Mouse (Mus musculus) adrenal gland, postnatal 4 days (tissue): ENCODE measurements around the gene Pdpk1. TPM values are rescaled to one million over a fixed set of nuclear protein-coding genes. Genes with fewer than 3 reads are reported as not detected.
A peak's percentile ranks its signal among the peaks of the same experiment; 100 is the strongest.
"Not testable (repeated sequence)": the region's sequence is repeated elsewhere in the genome, so short reads cannot be mapped to it uniquely, and the experiment has no call there.

Experiments
- DNase-seq, 2 experiments: peaks; one replicate each; pipeline ENCODE4 v3.0.0; 2021 to 2022; ENCODE audit warnings: low spot score in 2 of 2, mixed read lengths in 2 of 2
- total RNA-seq, 2 experiments: library from RNA; stranded (reverse); gene quantifications; 2 replicates each; pipeline ENCODE4 v1.2.3; 2021

The Pdpk1 gene
- total RNA-seq, 2 experiments from 2014 or later, result 51.0 to 51.8 TPM

GRCm38 (mm10) chr17:24127592-24127991, 23.1 kb downstream of the Pdpk1 start:
- DNase-seq, result no peak

DNA sequence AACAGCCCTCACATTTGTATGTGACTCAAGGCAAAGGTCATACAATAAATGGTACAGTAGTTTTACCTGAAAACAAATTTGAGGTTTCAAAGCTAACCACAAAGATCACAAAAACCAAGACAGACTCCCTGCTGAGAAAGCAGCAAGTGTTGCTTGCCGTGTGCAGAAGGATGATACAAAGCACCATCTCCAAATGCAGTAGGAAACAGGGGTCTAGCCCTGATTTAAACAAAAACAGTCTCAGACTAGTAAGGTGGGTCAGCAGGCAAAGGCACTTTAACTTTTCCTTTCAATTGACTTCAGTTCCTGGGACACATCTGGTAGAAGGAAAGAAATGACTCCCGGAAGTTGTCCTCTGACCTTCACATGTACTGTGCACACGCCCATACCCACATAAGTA, 23.9 kb downstream of the Pdpk1 start:
- no peak for DNase-seq

DNA sequence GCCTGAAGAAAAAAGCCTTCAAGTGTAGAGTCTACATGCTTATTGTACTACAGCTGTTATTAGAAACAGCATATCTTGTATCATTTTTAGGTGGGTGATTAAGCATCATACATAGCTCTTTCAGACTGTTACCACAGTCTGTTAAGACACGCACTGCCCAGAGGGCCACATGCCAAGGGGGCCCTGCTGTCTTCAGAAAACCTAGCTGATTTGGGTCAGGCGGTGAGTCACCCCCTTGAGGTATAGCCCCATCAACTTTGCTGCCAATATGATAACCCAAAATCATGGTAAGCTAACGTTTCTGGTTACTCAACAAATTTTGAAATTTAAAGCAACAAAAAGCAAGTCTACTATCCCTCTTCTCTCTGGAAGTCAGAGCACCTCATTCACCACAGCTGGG, 31.3 kb downstream of the Pdpk1 start:
- DNase-seq, result no peak

- no peak for DNase-seq
Measured at GRCm38 (mm10) chr17:24113031-24113430, 37.7 kb downstream of the Pdpk1 start.

DNA sequence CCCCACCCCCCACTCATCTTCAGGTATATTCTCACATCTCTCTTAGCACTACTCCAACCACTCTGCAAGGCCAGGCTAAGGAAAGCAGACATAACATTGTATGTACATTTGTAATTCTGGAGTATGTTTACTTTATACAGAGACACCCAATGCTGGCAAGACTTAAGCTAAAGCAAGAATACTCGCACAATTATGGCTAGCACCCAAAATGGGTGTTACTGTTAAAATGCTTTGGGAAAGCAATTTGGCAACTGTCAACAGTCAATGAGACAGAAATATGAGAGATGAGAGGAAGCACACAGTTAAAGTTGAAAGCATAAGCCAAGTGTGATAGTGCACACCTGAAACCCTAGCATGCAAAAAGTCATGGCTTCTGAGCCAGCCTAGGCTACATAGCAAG, 39.5 kb downstream of the Pdpk1 start:
- no peak for DNase-seq

- DNase-seq, result no peak
Measured at GRCm38 (mm10) chr17:24108896-24109295, 41.8 kb downstream of the Pdpk1 start.

GRCm38 (mm10) chr17:24105111-24105510, 45.6 kb downstream of the Pdpk1 start:
- DNase-seq, result no peak

DNA sequence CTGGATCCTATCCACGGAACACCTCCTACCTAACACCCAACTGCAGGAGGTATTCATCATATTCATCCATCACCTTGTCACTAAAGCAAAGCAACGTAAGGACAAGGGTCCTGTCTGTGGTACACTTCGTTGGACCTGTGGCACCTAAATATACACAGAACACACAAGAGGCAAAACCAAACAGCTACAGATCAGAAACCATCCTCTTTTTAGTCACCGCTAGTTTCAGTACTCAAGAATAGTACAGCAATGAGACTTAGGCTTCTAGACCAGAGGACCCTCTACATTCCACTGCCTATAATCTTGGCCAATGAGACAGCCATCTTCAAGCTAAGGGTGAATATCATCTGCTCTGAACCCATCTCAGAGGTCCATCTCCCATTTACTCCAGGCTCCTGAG, 52.4 kb downstream of the Pdpk1 start:
- DNase-seq, result no peak

GRCm38 (mm10) chr17:24090575-24090974, 60.1 kb downstream of the Pdpk1 start:
- DNase-seq, result no peak

DNA sequence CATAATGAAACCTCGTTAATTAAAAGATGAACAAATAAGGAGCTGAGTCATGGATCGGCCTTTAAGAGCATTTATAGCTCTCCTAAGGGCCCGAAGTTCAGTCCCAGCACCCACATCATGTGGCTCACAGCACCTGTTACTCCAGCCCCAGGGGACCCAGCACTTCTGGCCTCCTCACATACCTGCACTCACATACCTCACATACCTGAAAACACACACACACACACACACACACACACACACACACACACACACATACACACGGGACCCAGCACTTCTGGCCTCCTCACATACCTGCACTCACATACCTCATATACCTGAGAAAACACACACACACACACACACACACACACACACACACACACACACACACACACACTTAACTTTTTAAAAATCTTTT, 64.3 kb downstream of the Pdpk1 start:
- DNase-seq, result not testable (repeated sequence)

DNA sequence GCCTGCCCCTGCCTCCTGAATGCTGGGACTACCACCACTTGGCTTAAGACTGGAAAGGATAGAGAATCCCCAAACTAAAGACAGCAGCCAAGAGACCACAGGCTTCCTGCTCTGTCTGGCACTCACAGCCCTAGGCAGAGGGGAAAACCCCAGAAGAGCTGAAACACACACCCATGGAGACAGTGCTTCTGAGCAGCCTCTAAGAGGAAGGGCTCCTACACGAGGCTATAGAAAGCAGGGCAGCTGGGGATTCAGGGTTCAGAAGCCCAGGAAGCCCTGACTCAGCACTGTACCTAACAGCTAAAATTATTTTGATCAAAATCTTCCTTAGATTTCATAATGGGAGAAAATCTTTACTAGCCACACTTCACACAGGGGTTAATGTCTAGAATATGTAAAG, 66.1 kb downstream of the Pdpk1 start:
- DNase-seq, result no peak

- DNase-seq, result no peak
Measured at GRCm38 (mm10) chr17:24077101-24077500, 73.6 kb downstream of the Pdpk1 start.

DNA sequence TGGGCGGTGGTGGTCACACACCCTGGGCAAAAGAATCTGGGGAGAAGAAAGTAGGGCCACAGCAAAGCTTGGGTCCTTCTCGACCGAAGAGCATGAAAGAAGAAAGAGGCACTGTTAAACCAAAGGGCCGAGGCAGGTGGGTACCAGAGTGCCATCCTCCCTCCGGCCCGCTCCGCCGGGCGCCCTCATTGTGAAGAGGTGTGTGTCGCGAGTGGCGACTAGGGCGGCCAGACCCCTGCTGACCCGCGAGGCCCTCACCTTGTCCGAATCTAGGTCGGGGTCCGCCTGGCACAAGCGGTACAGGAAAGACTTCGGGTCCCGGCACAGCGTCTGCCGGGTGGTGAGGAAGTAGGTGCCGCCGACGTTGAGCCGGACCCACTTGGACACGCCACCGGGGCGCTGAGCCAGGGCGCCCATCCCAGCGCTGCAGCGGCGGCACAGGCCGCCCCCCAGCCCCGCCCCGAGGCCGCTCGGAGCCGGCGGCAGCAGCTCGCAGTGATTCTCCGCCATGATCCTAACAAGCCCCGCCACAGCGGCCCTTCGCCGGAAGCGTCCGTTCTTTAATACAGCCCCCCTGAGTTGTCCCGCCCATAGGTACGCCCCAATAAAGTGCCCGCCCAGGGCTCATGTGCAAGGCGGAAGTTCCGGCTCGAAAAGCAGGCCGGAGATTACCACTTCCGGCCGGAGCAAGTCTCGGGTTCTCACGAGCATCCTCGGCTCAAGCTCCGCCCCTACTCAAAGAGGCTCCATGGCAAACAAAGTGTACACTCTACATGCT, 77.6 kb downstream of the Pdpk1 start, which contains the start of gene Kctd5:
Gene Kctd5, minus strand, starts transcription at position 567 of the 778 bp plus-strand sequence.
- DNase-seq, result peak; percentile 90 to 93

DNA sequence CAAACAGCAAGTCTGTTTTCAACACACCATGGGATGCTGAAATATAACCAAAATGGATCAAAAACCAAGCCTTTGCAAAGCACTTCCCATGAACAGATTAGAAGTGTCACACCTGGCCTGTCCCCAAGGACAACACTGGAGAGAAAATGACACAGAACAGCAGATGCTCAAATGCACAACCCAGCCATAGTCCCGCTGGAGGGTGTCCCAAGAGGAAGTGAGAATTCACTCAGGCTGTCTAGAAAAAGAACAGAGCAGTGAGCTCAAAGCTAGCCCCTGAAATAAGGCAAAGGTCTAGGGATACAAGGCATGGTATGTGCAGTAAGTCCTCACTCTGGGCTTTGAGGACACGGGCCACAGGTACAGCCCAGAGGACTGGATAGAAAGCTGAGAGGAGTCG, 81.2 kb downstream of the Pdpk1 start:
- DNase-seq, result no peak

GRCm38 (mm10) chr17:24068271-24068670, 82.5 kb downstream of the Pdpk1 start:
- no peak for DNase-seq

DNA sequence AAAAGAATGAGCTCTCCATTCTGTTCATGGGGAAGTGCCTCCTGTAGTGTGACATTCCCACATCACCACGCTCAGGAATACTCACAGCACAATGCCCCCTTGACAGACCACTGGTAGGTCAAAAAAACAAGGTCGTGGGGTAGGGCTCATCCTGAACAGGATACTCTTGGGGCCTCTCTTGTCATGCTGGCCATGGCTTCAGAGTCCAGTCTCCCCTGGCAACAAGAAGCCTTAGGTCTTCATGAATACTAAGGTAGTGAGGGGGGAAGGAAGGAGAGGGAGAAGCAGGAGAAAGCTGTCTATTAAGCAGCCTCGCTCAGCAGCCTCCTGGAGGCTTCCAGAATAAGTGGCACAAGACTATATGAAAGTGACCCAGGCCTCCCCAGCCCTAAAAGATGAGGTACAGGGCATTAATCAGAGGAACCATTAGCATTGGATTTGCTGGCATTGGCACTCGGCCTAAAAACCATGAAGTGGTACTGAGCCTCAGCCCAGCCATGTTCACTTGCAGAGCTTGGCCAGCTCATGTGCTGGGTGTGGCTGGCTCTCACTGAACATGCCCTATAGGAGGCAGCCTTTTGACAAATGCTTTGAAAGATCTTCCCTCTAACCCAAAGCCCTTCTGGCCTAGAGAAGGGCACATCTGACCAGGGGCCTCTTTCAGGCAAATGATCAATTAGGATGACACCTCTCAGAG, 88.1 kb downstream of the Pdpk1 start:
- no peak for DNase-seq

DNA sequence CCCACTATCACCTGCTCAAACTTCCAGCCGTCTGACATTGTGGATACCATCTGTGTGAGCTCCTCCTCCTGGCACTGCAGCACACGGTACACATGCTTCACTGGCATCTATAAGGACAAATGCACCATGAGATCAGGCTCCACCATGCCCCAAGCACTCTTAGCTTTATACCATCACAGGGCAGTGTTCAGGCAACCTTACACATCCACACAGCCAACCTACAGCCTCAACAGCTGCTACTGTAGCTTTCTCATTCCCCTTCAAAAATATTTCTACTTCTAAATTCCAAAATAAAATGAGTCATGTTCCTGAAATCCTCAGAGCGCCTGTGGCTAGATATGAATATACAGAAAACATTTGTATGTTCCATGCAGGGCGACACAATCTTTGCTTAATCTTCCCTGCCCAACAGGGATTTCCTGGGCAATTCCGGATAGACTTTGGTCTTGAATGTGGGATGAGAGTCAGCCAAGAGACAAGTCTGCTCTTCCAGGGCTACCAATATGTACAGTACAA, 92.9 kb downstream of the Pdpk1 start:
- DNase-seq, result no peak

DNA sequence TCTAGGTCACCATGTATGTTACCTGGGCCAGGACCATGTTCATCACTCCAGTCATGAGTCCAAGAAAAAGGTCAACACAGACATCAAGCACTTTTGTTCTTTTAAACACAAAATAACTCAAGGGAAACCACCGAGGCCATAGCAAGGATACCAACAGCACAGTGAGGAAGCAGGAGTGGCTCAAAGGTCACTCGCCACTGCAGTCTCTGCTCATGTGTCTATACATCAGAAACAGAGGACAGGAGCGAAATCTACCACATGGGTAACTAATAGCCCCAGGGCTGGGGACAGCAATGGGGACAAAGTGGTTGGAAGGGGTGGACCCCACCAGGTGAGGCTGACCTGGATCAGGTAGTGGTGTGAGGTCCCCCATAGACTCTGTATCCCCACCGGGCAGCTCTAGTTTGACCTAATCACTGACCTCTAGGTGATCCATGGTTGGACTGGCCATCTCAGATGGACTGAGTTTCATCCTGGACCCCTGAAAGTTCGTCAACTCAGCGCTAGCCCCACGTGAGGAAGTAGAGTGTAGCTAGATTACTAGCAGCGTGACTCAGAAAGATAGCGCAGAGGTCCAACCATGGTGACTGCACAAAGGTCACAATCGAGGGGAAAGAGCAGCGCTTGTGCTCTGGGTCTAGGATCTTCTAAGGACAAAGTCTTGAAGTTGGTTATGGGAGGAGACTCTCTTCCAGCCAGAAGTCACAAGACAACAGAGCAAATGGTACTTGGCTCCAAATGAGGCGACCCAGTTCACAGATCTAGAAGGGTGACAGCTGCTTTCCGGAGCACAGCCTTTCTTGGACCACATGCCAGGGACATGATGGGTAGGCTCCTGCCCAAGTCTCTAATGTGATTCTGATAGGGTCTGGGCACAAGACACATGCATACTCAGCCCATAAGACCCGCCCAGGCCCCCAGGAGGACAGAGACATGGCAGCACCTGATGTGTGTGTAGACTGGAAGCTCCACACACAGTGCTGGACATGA, 93.8 kb downstream of the Pdpk1 start:
- no peak for DNase-seq

DNA sequence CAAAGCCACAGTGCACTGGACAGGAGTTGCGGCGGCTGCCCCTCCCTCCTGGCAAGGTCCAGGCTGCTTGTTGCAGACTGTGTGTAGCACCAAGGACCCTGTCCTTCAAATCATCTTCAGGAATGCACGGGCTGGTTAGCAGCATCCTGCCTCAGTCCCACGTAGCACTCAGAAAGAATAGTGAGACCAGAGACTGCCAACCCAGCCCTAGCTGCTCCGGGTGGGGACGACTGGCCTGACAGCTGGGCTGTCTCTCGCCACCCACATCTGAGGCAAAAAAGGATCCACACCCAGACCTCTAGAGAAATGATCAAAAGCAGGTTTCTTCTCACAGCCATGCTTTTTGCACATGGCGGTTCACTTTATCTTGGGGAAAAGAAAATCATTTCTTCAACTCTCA, 101.7 kb downstream of the Pdpk1 start:
- no peak for DNase-seq

DNA sequence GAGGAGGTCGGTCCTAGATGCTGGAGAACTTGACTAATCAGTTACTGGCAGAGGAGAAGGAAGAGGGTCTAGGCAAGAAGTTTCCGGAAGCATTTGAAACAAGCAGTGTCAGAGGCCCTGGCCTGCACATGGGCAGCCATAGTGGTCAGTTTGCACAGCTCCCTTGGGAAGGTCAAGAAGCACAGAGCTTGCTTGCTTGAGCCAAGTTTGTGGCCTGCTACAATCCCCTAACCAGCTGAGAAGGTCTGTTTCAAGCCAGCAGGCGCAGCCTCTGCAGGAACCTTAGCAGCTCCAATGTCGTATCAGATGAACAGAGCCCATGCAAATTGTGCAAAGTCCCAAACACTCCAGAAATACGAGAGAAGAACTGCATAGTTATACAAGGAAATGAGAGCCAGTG, 102.7 kb downstream of the Pdpk1 start:
- no peak for DNase-seq

DNA sequence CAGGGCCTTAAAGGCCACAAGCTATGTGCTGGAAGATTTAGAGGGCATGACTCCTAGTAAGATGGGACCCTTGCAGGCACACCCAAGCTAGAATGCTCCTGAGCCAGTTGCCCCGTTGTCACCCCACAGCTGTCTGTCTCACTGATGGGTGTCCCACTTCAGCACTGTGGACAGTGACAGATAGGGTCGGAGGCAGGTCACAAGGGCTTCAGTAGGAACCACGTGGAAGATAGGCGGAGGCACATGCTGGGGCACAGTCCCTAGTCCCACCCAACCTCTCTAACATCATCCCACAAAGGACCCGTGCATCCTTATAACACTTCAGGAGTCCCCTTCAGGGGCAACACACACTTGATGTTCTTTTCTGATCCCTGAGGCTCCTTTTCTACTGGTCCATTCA, 104.7 kb downstream of the Pdpk1 start:
- DNase-seq, result no peak
